Mouse (Mus musculus) liver, postnatal 0 days (tissue): ENCODE data around the gene Cpne2.

ENCODE experiments used
- CTCF ChIP-seq: sonication (generic); IDR thresholded peaks from 2 replicates; pipeline ENCODE4 v1.5.1; 2016; ENCODE audit warnings: antibody characterized with exemption, low read depth
- EP300 ChIP-seq: IDR thresholded peaks from 2 replicates; pipeline ENCODE4 v1.6.1; 2016; ENCODE audit warnings: antibody characterized with exemption, low read depth, mild to moderate bottlenecking

DNA sequence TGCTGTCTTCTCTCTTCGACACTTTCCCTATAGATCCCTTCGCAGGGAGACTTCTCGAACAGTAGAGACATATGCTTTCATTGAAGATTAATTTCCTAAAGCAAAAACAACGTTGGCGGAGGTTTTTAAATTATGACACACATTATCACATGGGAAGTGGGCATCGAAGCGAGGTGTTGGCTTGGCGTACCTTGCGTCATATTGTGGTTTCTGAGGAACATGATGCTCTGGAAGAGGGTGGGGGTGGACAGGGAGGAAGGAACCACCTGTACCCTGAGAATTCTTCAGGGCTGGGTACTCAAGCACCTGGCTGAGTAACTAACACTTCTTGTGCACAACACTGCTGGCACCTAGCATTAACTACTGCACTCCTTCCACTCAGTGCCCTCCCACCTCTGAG, 8.2 kb upstream of the Cpne2 start:
- TF ChIP-seq CTCF (no peak), EP300 (no peak)
